Mouse (Mus musculus): ENCODE measurements around the gene Slc7a6os. TPM values are rescaled to one million over a fixed set of nuclear protein-coding genes. Genes with fewer than 3 reads are reported as not detected.
A peak's percentile ranks its signal among the peaks of the same experiment; 100 is the strongest.

Gene Slc7a6os
- total and polyA plus RNA-seq, 3 experiments, result 38.7 to 65.1 (median 62.5) TPM

DNA sequence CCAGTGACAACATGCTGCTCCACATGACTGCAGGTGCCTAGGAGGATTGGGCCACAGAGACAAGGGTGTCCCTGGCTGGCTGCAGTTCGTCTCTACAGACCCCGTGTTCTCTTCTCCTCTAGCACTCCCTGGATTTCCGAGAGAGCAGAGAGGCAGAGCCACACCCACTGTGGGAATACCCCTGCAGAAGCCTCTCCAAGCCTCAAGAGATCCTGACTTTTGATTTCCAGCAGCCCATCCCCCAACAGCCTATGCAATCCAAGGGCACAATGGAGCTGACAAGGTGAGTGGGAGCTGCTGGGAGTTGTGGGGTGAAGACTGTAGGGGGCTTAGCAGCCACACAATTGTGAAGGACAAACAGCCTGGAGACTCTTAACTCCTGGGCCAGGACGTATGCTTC is 39.5 kb upstream of the Slc7a6os start:
- no peaks in the 10 kb centered on the region for H3K9me3 ChIP-seq (replicated peaks; ENCODE audit: low read length)
- H3K9ac ChIP-seq (ENCODE audit: insufficient read depth, low read depth), result no peak overlapping the region
- TF ChIP-seq MAZ (IDR thresholded peaks at IDR 0.05; ENCODE audit: low read depth, low read length) (no peak), TBP (conservative IDR thresholded peaks at IDR 0.05; ENCODE audit: low read depth, low read length) (no peak), CTCF (conservative IDR thresholded peaks at IDR 0.05 in 1 of 2, IDR thresholded peaks at IDR 0.05 in 1 of 2; ENCODE audit: low read depth in 2 of 2, low read length in 2 of 2) (no peak), MXI1 (IDR thresholded peaks at IDR 0.05; ENCODE audit: low read depth, low read length) (no peak), ZNF384 (IDR thresholded peaks at IDR 0.05; ENCODE audit: low read depth, low read length) (no peak), JUND (conservative IDR thresholded peaks at IDR 0.05; ENCODE audit: low read depth, low read length) (no peak), POLR2AphosphoS2 (IDR thresholded peaks at IDR 0.05; ENCODE audit: low read depth, low read length) (no peak), ZKSCAN1 (IDR thresholded peaks at IDR 0.05; ENCODE audit: borderline replicate concordance, low read depth, low read length) (no peak), BHLHE40 (IDR thresholded peaks at IDR 0.05; ENCODE audit: low read depth, low read length) (no peak)
- H3K36me3 ChIP-seq (replicated peaks in 1 of 2; ENCODE audit: control insufficient read depth in 1 of 2, insufficient read depth in 1 of 2, low read length in 1 of 2), result peaks cover 73 to 95% of the 10 kb centered on the region in 2 experiments
- H3K4me1 ChIP-seq (ENCODE audit: control insufficient read depth in 1 of 2, insufficient read depth in 2 of 2), result no peaks in the 10 kb centered on the region
- no peak for DNase-seq (ENCODE audit: extremely low read depth)
- dilution Hi-C loops (cut with MboI; ENCODE audit: extremely low pct_ligation_motif_present, extremely low pct_unique_long_range_greater_than_20kb, low sequenced_read_pairs) (no loop called here), in situ Hi-C loops (cut with MboI; ENCODE audit: low pct_ligation_motif_present, low pct_unique_long_range_greater_than_20kb, low sequenced_read_pairs) (no loop called here)
- no peak overlapping the region for H3K4me2 ChIP-seq (ENCODE audit: insufficient read depth, low read depth, poor library complexity, severe bottlenecking)
- no peak overlapping the region for H3K27ac ChIP-seq (ENCODE audit: insufficient read depth, low read depth)
- H3K79me2 ChIP-seq (replicated peaks; ENCODE audit: control insufficient read depth, extremely low read depth, insufficient read depth, poor library complexity, severe bottlenecking), result no peaks in the 10 kb centered on the region
- no peak overlapping the region for H3K4me3 ChIP-seq (replicated peaks in 1 of 3; ENCODE audit: low read depth in 2 of 3, low read length in 2 of 3, poor library complexity in 1 of 3)
- H3K27me3 ChIP-seq (replicated peaks), result no peaks in the 10 kb centered on the region

DNA sequence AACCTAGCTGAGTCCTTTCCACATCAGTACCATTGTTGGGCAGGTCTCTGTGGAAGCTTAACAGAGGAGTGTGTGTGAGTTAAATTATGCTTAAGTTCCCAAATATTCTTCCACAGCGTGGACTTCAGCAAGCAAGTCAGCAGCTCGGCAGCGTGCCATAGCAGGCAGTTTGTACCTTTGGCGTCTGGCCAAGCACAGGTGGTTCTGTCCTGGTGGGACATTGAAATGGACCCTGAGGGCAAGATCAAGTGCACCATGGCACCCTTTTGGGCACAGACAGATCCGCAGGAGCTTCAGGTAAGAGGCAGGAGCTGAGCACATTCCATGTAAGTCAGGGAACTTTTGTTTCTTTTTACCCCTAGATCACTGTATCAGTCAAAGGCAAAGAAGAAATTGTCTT is 26.4 kb upstream of the Slc7a6os start:
- Histone ChIP-seq H3K27ac (ENCODE audit: insufficient read depth, low read depth) (no peak overlapping the region), H3K27me3 (replicated peaks) (no peaks in the 10 kb centered on the region), H3K4me1 (ENCODE audit: control insufficient read depth in 1 of 2, insufficient read depth in 2 of 2) (peaks cover 0 to 12% of the 10 kb centered on the region in 2 experiments; a peak in 1 of 4 replicates), H3K9me3 (replicated peaks; ENCODE audit: low read length) (no peaks in the 10 kb centered on the region), H3K9ac (ENCODE audit: insufficient read depth, low read depth) (no peak overlapping the region), H3K4me2 (ENCODE audit: insufficient read depth, low read depth, poor library complexity, severe bottlenecking) (no peak overlapping the region), H3K36me3 (replicated peaks in 1 of 2; ENCODE audit: control insufficient read depth in 1 of 2, insufficient read depth in 1 of 2, low read length in 1 of 2) (peaks cover 51 to 95% of the 10 kb centered on the region in 2 experiments), H3K79me2 (replicated peaks; ENCODE audit: control insufficient read depth, extremely low read depth, insufficient read depth, poor library complexity, severe bottlenecking) (no peaks in the 10 kb centered on the region), H3K4me3 (replicated peaks in 1 of 3; ENCODE audit: low read depth in 2 of 3, low read length in 2 of 3, poor library complexity in 1 of 3) (no peak overlapping the region)
- dilution Hi-C loops (cut with MboI; ENCODE audit: extremely low pct_ligation_motif_present, extremely low pct_unique_long_range_greater_than_20kb, low sequenced_read_pairs) (no loop called here), in situ Hi-C loops (cut with MboI; ENCODE audit: low pct_ligation_motif_present, low pct_unique_long_range_greater_than_20kb, low sequenced_read_pairs) (no loop called here)
- DNase-seq (ENCODE audit: extremely low read depth), result no peak
- TF ChIP-seq GABPA (IDR thresholded peaks at IDR 0.05; ENCODE audit: insufficient replicate concordance, low read depth, low read length) (no peak), MAZ (IDR thresholded peaks at IDR 0.05; ENCODE audit: low read depth, low read length) (no peak)

DNA sequence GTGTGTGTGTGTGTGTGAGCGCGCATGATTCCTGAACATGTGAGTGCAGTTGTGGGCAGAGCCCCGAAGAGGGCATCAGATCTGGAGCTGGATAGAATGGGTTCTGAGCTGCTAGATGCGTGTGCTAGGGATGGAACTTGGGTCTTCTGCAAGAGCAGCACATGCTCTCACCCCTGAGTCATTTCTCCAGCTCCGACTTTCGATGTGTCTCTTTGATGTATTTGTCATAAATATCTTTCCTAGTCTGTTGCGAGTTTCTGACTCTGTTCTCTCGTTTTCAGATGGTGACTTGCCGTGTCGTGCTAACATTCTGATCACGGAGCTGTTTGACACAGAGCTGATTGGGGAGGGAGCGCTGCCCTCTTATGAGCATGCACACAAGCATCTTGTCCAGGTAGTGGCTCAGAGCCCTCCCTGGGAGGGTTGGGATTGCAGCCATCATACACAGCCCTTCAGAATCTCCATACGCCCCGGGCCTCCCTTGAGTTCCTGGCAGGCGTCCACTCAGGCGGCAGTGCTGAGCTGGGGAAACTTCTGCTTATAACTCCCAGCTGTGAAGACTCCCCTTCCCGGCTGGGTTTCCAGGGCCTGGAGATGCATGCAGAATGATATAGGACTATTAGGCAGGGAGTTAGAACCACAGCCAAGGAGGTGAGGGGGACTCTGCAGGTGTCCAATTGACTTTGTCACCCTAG is 24.0 kb upstream of the Slc7a6os start:
- H3K79me2 ChIP-seq (replicated peaks; ENCODE audit: control insufficient read depth, extremely low read depth, insufficient read depth, poor library complexity, severe bottlenecking), result no peaks in the 10 kb centered on the region
- DNase-seq (ENCODE audit: extremely low read depth), result no peak
- no peak overlapping the region for H3K4me3 ChIP-seq (replicated peaks in 1 of 3; ENCODE audit: low read depth in 2 of 3, low read length in 2 of 3, poor library complexity in 1 of 3)
- no peak overlapping the region for H3K9ac ChIP-seq (ENCODE audit: insufficient read depth, low read depth)
- no peak overlapping the region for H3K27ac ChIP-seq (ENCODE audit: insufficient read depth, low read depth)
- in situ Hi-C loops (cut with MboI; ENCODE audit: low pct_ligation_motif_present, low pct_unique_long_range_greater_than_20kb, low sequenced_read_pairs), result no loop called here
- no peak overlapping the region for H3K4me2 ChIP-seq (ENCODE audit: insufficient read depth, low read depth, poor library complexity, severe bottlenecking)
- dilution Hi-C loops (cut with MboI; ENCODE audit: extremely low pct_ligation_motif_present, extremely low pct_unique_long_range_greater_than_20kb, low sequenced_read_pairs), result no loop called here
- H3K36me3 ChIP-seq (replicated peaks in 1 of 2; ENCODE audit: control insufficient read depth in 1 of 2, insufficient read depth in 1 of 2, low read length in 1 of 2), result peaks cover 46 to 95% of the 10 kb centered on the region in 2 experiments
- TF ChIP-seq MYC (IDR thresholded peaks at IDR 0.05; ENCODE audit: low read depth, low read length), result 0 out of 2 replicates have a peak, but pooled peaks have one; percentile 55
- TF ChIP-seq JUN (IDR thresholded peaks at IDR 0.05; ENCODE audit: insufficient read depth, low read depth, low read length), result peak; percentile 24; the same call in 1 of the 2 replicates
- TF ChIP-seq BHLHE40 (IDR thresholded peaks at IDR 0.05; ENCODE audit: low read depth, low read length), result peak; percentile 42; the same call in 1 of the 2 replicates
- TF ChIP-seq ETS1 (conservative IDR thresholded peaks at IDR 0.05; ENCODE audit: low read depth, low read length), result no peak
- TF ChIP-seq ZKSCAN1 (IDR thresholded peaks at IDR 0.05; ENCODE audit: borderline replicate concordance, low read depth, low read length), result no peak
- TF ChIP-seq EP300 (IDR thresholded peaks at IDR 0.05; ENCODE audit: low read length), result no peak; the same call in 1 of the 2 replicates
- TF ChIP-seq JUND (conservative IDR thresholded peaks at IDR 0.05; ENCODE audit: low read depth, low read length), result peak; percentile 31; the same call in 1 of the 2 replicates
- no peak for TF ChIP-seq ZNF384 (IDR thresholded peaks at IDR 0.05; ENCODE audit: low read depth, low read length)
- TF ChIP-seq NELFE (IDR thresholded peaks at IDR 0.05; ENCODE audit: low read depth, low read length), result no peak
- peak; percentile 67 for TF ChIP-seq IRF4 (IDR thresholded peaks at IDR 0.05; ENCODE audit: low read depth, low read length)
- H3K4me1 ChIP-seq (ENCODE audit: control insufficient read depth in 1 of 2, insufficient read depth in 2 of 2), result peaks cover 0 to 12% of the 10 kb centered on the region in 2 experiments; a peak in 1 of 4 replicates
- no peaks in the 10 kb centered on the region for H3K9me3 ChIP-seq (replicated peaks; ENCODE audit: low read length)
- no peaks in the 10 kb centered on the region for H3K27me3 ChIP-seq (replicated peaks)

Data from CH12.LX (cell line).